ENCODE assay signal across 24 mouse cellular contexts in the genomic region with DNA sequence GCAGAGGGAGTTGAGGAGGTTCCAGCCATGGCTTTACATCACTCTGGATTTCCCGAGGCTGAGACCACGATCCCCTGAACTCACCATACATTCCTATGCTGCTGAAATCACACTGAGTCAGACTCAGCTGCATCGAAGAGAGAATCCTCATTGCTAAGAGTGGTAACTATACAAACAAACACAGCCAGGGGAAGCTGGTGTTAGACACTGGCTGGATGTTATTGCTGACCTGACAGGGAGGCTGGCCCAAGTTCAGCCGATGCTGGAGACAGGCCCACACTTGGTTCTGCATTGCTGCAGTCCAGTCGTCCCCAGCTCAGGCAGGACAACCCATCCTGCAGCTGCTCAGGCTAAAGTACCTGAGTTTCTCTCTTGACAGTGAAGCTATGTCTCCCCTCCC. TPM values are rescaled to one million over a fixed set of nuclear protein-coding genes. Genes with fewer than 3 reads are reported as not detected.
A peak's percentile ranks its signal among the peaks of the same experiment; 100 is the strongest.
DNase-seq lines count a peak whose midpoint lies in the region; ATAC-seq and TF ChIP-seq lines count a peak whose summit lies in the region.
"Had no signal": no experiment of that assay in that cellular context is flagged by ENCODE, and none has a peak within 500 bp of the region (broad histone marks: within the 10 kb centered on the region; RNA-seq: fewer than 3 reads in every experiment).

No protein-coding gene starts in this region.

- no peak for TF ChIP-seq POLR2A in myocyte (IDR thresholded peaks at IDR 0.05; ENCODE audit: insufficient read length, low read depth)

- 0 out of 2 replicates have a peak, but pooled peaks cover 3% of the 10 kb centered on the region for H3K27me3 ChIP-seq in lung, postnatal 0 days (replicated peaks; ENCODE audit: insufficient read depth, low read length)
- H3K27me3 ChIP-seq in Patski (no peaks in the 10 kb centered on the region), myocyte (ENCODE audit: control insufficient read depth, insufficient read depth, insufficient read length) (no peaks in the 10 kb centered on the region)
- no peaks in the 10 kb centered on the region; the same call in 1 of the 2 replicates for H3K27me3 ChIP-seq in forebrain, embryonic 13.5 days
- H3K27me3 ChIP-seq: limb, embryonic 12.5 days; lung, embryonic 15.5 days had no signal

- DNase-seq in lung, postnatal 0 days (ENCODE audit: low spot score), result no peak
- no peak for DNase-seq in lung, postnatal 36 days
- DNase-seq in 3T3-L1 (ENCODE audit: low read depth, low spot score), result peak; percentile 86
- DNase-seq in Patski (ENCODE audit: low read depth, low spot score), result no peak
- no peak for DNase-seq in urinary bladder, postnatal 25 days (ENCODE audit: low spot score)
- DNase-seq: cerebellum, adult 2 months; right cerebral cortex, postnatal 4 days; thymus, postnatal 14 days had no signal

- WGBS in lung, postnatal 0 days, result 54% methylated on average over 5 of the region's 5 CpGs
- WGBS in forebrain, embryonic 13.5 days, result 82% methylated on average over 5 of the region's 5 CpGs

- H3K4me2 ChIP-seq in lung, postnatal 0 days (replicated peaks; ENCODE audit: low read depth, low read length), result no peak overlapping the region
- peak overlapping the region; percentile 18 for H3K4me2 ChIP-seq in myocyte (ENCODE audit: low read depth)
- no peak overlapping the region for H3K4me2 ChIP-seq in forebrain, embryonic 13.5 days
- H3K4me2 ChIP-seq: forebrain, embryonic 12.5 days; heart, embryonic 13.5 days; limb, embryonic 12.5 days; liver, embryonic 12.5 days; lung, embryonic 15.5 days; neural tube, embryonic 12.5 days had no signal

- CTCF ChIA-PET in Patski (lab: Charles Lee), result no interaction called here

- no peak for TF ChIP-seq CTCF in lung, postnatal 0 days (IDR thresholded peaks at IDR 0.05)
- TF ChIP-seq CTCF in Patski (IDR thresholded peaks at IDR 0.05), result no peak

- H3K4me1 ChIP-seq in lung, postnatal 0 days (ENCODE audit: insufficient read depth, low read depth, low read length), result no peaks in the 10 kb centered on the region
- H3K4me1 ChIP-seq in forebrain, embryonic 13.5 days, result peaks cover 4% of the 10 kb centered on the region
- H3K4me1 ChIP-seq: lung, embryonic 15.5 days had no signal

- POLR2A ChIA-PET in Patski (lab: Charles Lee), result no interaction called here

- TF ChIP-seq EP300 in lung, postnatal 0 days (IDR thresholded peaks at IDR 0.05), result no peak

- no peak overlapping the region for H3K4me3 ChIP-seq in lung, postnatal 0 days (ENCODE audit: low read depth, low read length)
- H3K4me3 ChIP-seq in myocyte, result no peak overlapping the region
- no peak overlapping the region for H3K4me3 ChIP-seq in forebrain, embryonic 13.5 days
- H3K4me3 ChIP-seq: embryonic facial prominence, embryonic 10.5 days; forebrain, embryonic 12.5 days; heart, embryonic 13.5 days; limb, embryonic 12.5 days; liver, embryonic 12.5 days; lung, embryonic 15.5 days; neural tube, embryonic 12.5 days had no signal

- H3K79me2 ChIP-seq in myocyte (ENCODE audit: control insufficient read depth, insufficient read depth), result no peaks in the 10 kb centered on the region

- H3K36me3 ChIP-seq in lung, postnatal 0 days (ENCODE audit: insufficient read depth, low read length), result no peaks in the 10 kb centered on the region
- H3K36me3 ChIP-seq in myocyte (ENCODE audit: control insufficient read depth, insufficient read depth), result no peaks in the 10 kb centered on the region
- no peaks in the 10 kb centered on the region for H3K36me3 ChIP-seq in forebrain, embryonic 13.5 days (ENCODE audit: poor library complexity, severe bottlenecking)
- H3K36me3 ChIP-seq: embryonic facial prominence, embryonic 10.5 days; forebrain, embryonic 12.5 days; heart, embryonic 13.5 days; limb, embryonic 12.5 days; liver, embryonic 12.5 days; lung, embryonic 15.5 days; neural tube, embryonic 12.5 days had no signal

- ATAC-seq in lung, postnatal 0 days, result peak; percentile 14; the same call in 1 of the 2 replicates
- ATAC-seq in Patski, result peak; percentile 66
- no peak for ATAC-seq in forebrain, embryonic 13.5 days
- ATAC-seq: hindbrain, embryonic 16.5 days; intestine, embryonic 16.5 days; liver, embryonic 12.5 days had no signal

- H3ac ChIP-seq in myocyte (ENCODE audit: control insufficient read depth, insufficient read length), result no peak overlapping the region

- no peaks in the 10 kb centered on the region for H3K9me3 ChIP-seq in lung, postnatal 0 days (ENCODE audit: low read length)
- H3K9me3 ChIP-seq in forebrain, embryonic 13.5 days (replicated peaks), result no peaks in the 10 kb centered on the region; the same call in 1 of the 2 replicates
- H3K9me3 ChIP-seq: embryonic facial prominence, embryonic 10.5 days; forebrain, embryonic 12.5 days; heart, embryonic 13.5 days; limb, embryonic 12.5 days; liver, embryonic 12.5 days; lung, embryonic 15.5 days; neural tube, embryonic 12.5 days had no signal

- in situ Hi-C loops in Patski (cut with MboI; ENCODE audit: low pct_unique_long_range_greater_than_20kb), result loop anchor here (25.0 kb wide), 1 partner anchor 363 kb away; the partner anchor contains the start of gene Zfp26

- no peak overlapping the region for H3K9ac ChIP-seq in lung, postnatal 0 days (replicated peaks; ENCODE audit: low read depth)
- no peak overlapping the region for H3K9ac ChIP-seq in forebrain, embryonic 13.5 days
- H3K9ac ChIP-seq: forebrain, embryonic 12.5 days; heart, embryonic 13.5 days; limb, embryonic 12.5 days; liver, embryonic 12.5 days; lung, embryonic 15.5 days; neural tube, embryonic 12.5 days had no signal

- H3K27ac ChIP-seq in lung, postnatal 0 days (ENCODE audit: low read length), result no peak overlapping the region
- H3K27ac ChIP-seq in forebrain, embryonic 13.5 days, result no peak overlapping the region
- H3K27ac ChIP-seq: embryonic facial prominence, embryonic 10.5 days; forebrain, embryonic 12.5 days; heart, embryonic 13.5 days; limb, embryonic 12.5 days; liver, embryonic 12.5 days; lung, embryonic 15.5 days; neural tube, embryonic 12.5 days had no signal

TF ChIP-seq in myocyte, 11 proteins besides CTCF, POLR2A, EP300 and RAD21:
- TF ChIP-seq MAX (IDR thresholded peaks at IDR 0.05; ENCODE audit: low read depth), result no peak
- TF ChIP-seq TCF12 (IDR thresholded peaks at IDR 0.05; ENCODE audit: insufficient read depth, poor library complexity, severe bottlenecking), result no peak
- no peak for TF ChIP-seq MYOD1 (IDR thresholded peaks at IDR 0.05; ENCODE audit: control insufficient read depth in 1 of 3, insufficient read length in 2 of 3, low read depth in 2 of 3)
- no peak for TF ChIP-seq USF1 (IDR thresholded peaks at IDR 0.05; ENCODE audit: low read depth)
- TF ChIP-seq E2F4 (IDR thresholded peaks at IDR 0.05; ENCODE audit: insufficient read depth), result no peak
- TF ChIP-seq REST (IDR thresholded peaks at IDR 0.05; ENCODE audit: insufficient read depth, insufficient read length), result no peak
- no peak for TF ChIP-seq POLR2AphosphoS2 (IDR thresholded peaks at IDR 0.05; ENCODE audit: insufficient read length, low read depth)
- TF ChIP-seq MYOG (IDR thresholded peaks at IDR 0.05; ENCODE audit: control insufficient read depth in 1 of 3, insufficient read depth in 1 of 3, insufficient read length in 2 of 3, low read depth in 2 of 3), result no peak
- no peak for TF ChIP-seq SRF (IDR thresholded peaks at IDR 0.05; ENCODE audit: control insufficient read depth, insufficient read length, low read depth)

RNA-seq across cellular contexts. Expression of gene Rdh8, which starts 7.5 kb away (rescaled TPM):
- polyA plus RNA-seq in lung, postnatal 0 days (2015; fragmentation: Nextera tagmentation; extraction: Ambion mirVana), result not detected in 2 replicates
- polyA plus RNA-seq in Patski (2021) (not detected), myocyte (2012; fragmentation: generic; extraction: Trizol) (not detected)
- polyA plus RNA-seq in forebrain, embryonic 13.5 days (2015; fragmentation: Nextera tagmentation; extraction: Ambion mirVana), result not detected in 2 replicates
- polyA plus RNA-seq: cerebellum, adult 2 months; embryonic facial prominence, embryonic 10.5 days; forebrain, embryonic 12.5 days; frontal cortex, adult 2 months; gonadal fat pad, adult 2 months; heart, embryonic 13.5 days; hindbrain, embryonic 16.5 days; intestine, embryonic 16.5 days; kidney, embryonic 16.5 days; limb, embryonic 12.5 days; liver, embryonic 12.5 days; lung, embryonic 15.5 days; midbrain, postnatal 0 days; neural tube, embryonic 12.5 days; testis, adult 2 months had no signal

RNA-seq across cellular contexts. Expression of gene Col5a3, which starts 10.9 kb away (rescaled TPM):
- 0.44 and 0.56 TPM in 2 replicates for polyA plus RNA-seq in lung, postnatal 0 days (2015; fragmentation: Nextera tagmentation; extraction: Ambion mirVana)
- polyA plus RNA-seq in Patski (2021) (0.08 TPM), myocyte (2012; fragmentation: generic; extraction: Trizol) (70.3 TPM)
- polyA plus RNA-seq in forebrain, embryonic 13.5 days (2015; fragmentation: Nextera tagmentation; extraction: Ambion mirVana), result 0.11 and 0.15 TPM in 2 replicates

RNA-seq across cellular contexts. Expression of gene A230050P20Rik, which starts 42.7 kb away (rescaled TPM):
- polyA plus RNA-seq in lung, postnatal 0 days (2015; fragmentation: Nextera tagmentation; extraction: Ambion mirVana), result 9.3 and 12.3 TPM in 2 replicates
- 0.09 TPM for polyA plus RNA-seq in Patski (2021)
- 4.6 TPM for polyA plus RNA-seq in myocyte (2012; fragmentation: generic; extraction: Trizol)
- polyA plus RNA-seq in forebrain, embryonic 13.5 days (2015; fragmentation: Nextera tagmentation; extraction: Ambion mirVana), result 1.1 and 1.2 TPM in 2 replicates

RNA-seq across cellular contexts. Expression of gene Angptl6, which starts 53.7 kb away (rescaled TPM):
- 3.2 and 3.3 TPM in 2 replicates for polyA plus RNA-seq in lung, postnatal 0 days (2015; fragmentation: Nextera tagmentation; extraction: Ambion mirVana)
- 1.8 TPM for polyA plus RNA-seq in Patski (2021)
- polyA plus RNA-seq in myocyte (2012; fragmentation: generic; extraction: Trizol), result 12.6 TPM
- polyA plus RNA-seq in forebrain, embryonic 13.5 days (2015; fragmentation: Nextera tagmentation; extraction: Ambion mirVana), result 8.5 and 11.1 TPM in 2 replicates

Comparison
In these comparisons a context has a peak if more than half of its experiments do, and no peak if none do; other contexts are left out.
1. RNA of gene Col5a3, which starts 10.9 kb away (polyA plus RNA-seq): 70.3 TPM in myocyte (single experiment); 0.44 to 0.56 TPM in lung, postnatal 0 days, 0.11 to 0.15 TPM in forebrain, embryonic 13.5 days and 0.08 TPM in Patski (single experiment); every median in the first group is over 10 times any median in the second.